Mouse (Mus musculus) neural tube, embryonic 11.5 days (tissue): ENCODE results near the gene Gm17349. TPM values are rescaled to one million over a fixed set of nuclear protein-coding genes. Genes with fewer than 3 reads are reported as not detected.
"Not testable (repeated sequence)": the region's sequence is repeated elsewhere in the genome, so short reads cannot be mapped to it uniquely, and the experiment has no call there.

Experiments
- ATAC-seq: fragments of 200-750 bp; cut with Nextera tagmentation; 2 replicates; pipeline ENCODE4 v1.8.0; 2017; ENCODE audit warnings: moderate number of reproducible peaks, mild to moderate bottlenecking, moderate TSS enrichment, moderate library complexity; ENCODE audit not compliant: insufficient read depth, low FRiP score, low TSS enrichment
- DNase-seq: peaks from one replicate; pipeline ENCODE4 v3.0.0-alpha.2; 2015; ENCODE audit warnings: low spot score
- H3K27ac ChIP-seq: fragments of 300-500 bp; sonication (generic); 2 replicates; pipeline ENCODE4 v1.5.1; 2014; ENCODE audit warnings: low read depth, mild to moderate bottlenecking, low read length
- H3K27me3 ChIP-seq: fragments of 300-500 bp; sonication (generic); 2 replicates; pipeline ENCODE4 v1.6.1; 2014; ENCODE audit warnings: mild to moderate bottlenecking, low read length, mixed read lengths; ENCODE audit not compliant: control insufficient read depth, insufficient read depth
- H3K36me3 ChIP-seq: fragments of 300-500 bp; sonication (generic); 2 replicates; pipeline ENCODE4 v1.6.1; 2014; ENCODE audit warnings: mild to moderate bottlenecking, low read length, moderate library complexity, mixed read lengths; ENCODE audit not compliant: control insufficient read depth, insufficient read depth
- H3K4me1 ChIP-seq: fragments of 300-500 bp; sonication (generic); 2 replicates; pipeline ENCODE4 v1.6.1; 2014; ENCODE audit warnings: low read length, mixed read lengths; ENCODE audit not compliant: control insufficient read depth, insufficient read depth
- H3K4me2 ChIP-seq: fragments of 300-500 bp; sonication (generic); 2 replicates; pipeline ENCODE4 v1.6.1; 2014; ENCODE audit warnings: low read depth, mild to moderate bottlenecking, moderate library complexity
- H3K4me3 ChIP-seq: fragments of 300-500 bp; sonication (generic); 2 replicates; pipeline ENCODE4 v1.5.1; 2014; ENCODE audit warnings: low read depth, low read length
- H3K9ac ChIP-seq: fragments of 300-500 bp; sonication (generic); 2 replicates; pipeline ENCODE4 v1.6.1; 2014; ENCODE audit warnings: mild to moderate bottlenecking, low read length
- H3K9me3 ChIP-seq: fragments of 300-500 bp; sonication (generic); 2 replicates; pipeline ENCODE4 v1.6.1; 2016; ENCODE audit warnings: low read length; ENCODE audit not compliant: control insufficient read depth
- WGBS: fragments of 180-500 bp; shearing (Covaris S2); extraction: QIAGEN DNeasy Blood & Tissue Kit; methylation state at CpG from one replicate; pipeline ENCODE4 v1.1.7; 2014; 5-methylcytosine and 5-hydroxymethylcytosine counted together
- polyA plus RNA-seq: library from polyadenylated mRNA; unstranded; fragments of >200 nt; fragmentation: Nextera tagmentation; extraction: Ambion mirVana; gene quantifications from 2 replicates; pipeline ENCODE4 v1.2.1, GENCODE M21; 2014

Gene Gm17349
- polyA plus RNA-seq, 1 experiment from 2014 or later, result not detected

DNA sequence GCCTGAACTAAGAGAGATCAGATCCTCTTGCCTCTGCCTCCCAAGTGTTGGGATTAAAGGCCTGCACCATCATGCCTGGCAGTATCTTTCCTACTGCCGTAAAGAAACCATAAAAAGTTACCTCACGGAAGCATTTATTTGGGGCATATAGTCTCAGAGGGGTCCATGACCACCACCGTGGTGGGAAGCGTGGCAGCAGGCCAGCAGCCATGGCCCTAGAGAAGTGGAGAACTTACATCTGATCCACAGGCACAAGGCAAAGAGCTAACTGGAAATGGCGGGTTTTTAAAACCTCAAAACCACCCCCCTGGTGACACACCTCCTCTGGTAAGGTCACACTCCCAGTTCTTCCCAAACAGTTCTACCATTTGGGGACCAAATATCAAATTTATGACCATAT, 22.9 kb upstream of the Gm17349 start:
- H3K36me3 ChIP-seq, result peaks cover 13% of the 10 kb centered on the region
- 92% methylated on average over 5 of the region's 5 CpGs for WGBS
- no peak for DNase-seq

DNA sequence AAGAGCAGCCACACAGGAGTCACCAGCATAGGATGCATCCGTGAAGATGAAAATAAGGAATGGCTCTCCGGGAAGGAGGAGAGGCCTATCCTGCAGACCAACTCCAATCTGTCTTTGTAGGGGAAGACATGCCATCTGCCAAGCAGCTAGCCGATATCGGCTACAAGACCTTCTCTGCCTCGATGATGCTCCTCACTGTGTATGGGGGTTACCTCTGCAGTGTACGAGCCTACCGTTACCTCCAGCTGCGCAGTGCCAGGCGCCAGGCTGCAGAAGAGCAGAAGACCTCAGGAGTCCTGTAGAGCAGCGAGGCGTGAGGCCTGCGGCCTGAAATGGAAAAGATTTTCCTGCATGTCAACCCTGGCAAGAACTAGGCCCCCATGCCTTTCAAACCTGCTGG, 22.2 kb upstream of the Gm17349 start:
- H3K9ac ChIP-seq, result no peak overlapping the region
- H3K36me3 ChIP-seq, result peaks cover 13% of the 10 kb centered on the region
- no peak overlapping the region for H3K27ac ChIP-seq
- WGBS, result 95% methylated on average over 12 of the region's 12 CpGs
- no peaks in the 10 kb centered on the region for H3K9me3 ChIP-seq
- H3K4me3 ChIP-seq, result no peak overlapping the region
- H3K4me2 ChIP-seq, result no peak overlapping the region
- no peak for ATAC-seq
- H3K4me1 ChIP-seq, result peaks cover 17% of the 10 kb centered on the region
- DNase-seq, result no peak
- no peaks in the 10 kb centered on the region for H3K27me3 ChIP-seq

More for the DNA sequence above, 22.9 kb upstream of the Gm17349 start:
- Histone ChIP-seq H3K27ac (no peak overlapping the region), H3K27me3 (no peaks in the 10 kb centered on the region), H3K9me3 (no peaks in the 10 kb centered on the region), H3K4me2 (no peak overlapping the region), H3K4me1 (peaks cover 17% of the 10 kb centered on the region), H3K9ac (no peak overlapping the region), H3K4me3 (no peak overlapping the region)
- ATAC-seq, result no peak

DNA sequence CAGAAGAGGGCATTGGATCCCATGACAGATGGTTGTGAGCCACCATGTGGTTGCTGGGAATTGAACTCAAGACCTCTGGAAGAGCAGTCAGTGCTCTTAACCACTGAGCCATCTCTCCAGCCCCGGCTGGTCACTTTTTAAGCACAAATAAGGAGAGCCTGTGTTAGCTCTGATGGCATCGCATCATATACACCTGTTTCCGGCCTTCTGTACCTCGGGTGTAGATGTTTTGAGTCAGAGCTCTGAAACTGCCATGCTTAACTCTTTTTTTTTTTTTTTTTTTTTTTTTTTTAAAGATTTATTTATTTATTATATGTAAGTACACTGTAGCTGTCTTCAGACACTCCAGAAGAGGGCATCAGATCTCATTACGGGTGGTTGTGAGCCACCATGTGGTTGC, 21.7 kb upstream of the Gm17349 start:
- ATAC-seq, H3K9ac ChIP-seq, H3K27me3 ChIP-seq, H3K4me2 ChIP-seq, DNase-seq, H3K9me3 ChIP-seq, H3K4me3 ChIP-seq, H3K27ac ChIP-seq: not testable (repeated sequence)
- WGBS, result 89% methylated on average over 4 of the region's 5 CpGs
- H3K36me3 ChIP-seq, result peaks cover 13% of the 10 kb centered on the region
- peaks cover 17% of the 10 kb centered on the region for H3K4me1 ChIP-seq

DNA sequence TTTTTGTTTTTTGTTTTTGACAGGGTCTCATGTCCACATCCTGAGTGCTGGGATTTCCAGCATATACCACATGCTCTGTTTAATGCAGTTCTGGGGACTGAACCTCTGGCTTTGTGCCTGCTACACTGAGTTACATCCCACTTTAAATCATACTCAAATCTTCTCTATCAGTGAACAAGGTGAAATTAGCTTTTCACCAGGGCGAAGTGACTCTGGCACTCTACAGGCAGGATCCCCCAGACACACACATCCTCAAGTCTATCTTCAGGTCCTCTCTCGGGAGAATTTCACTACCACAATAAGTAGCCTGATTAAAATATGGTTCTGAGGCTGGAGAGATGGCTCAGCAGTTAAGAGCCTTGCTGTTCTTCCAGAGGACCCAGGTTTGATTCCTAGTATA, 21.3 kb upstream of the Gm17349 start:
- Histone ChIP-seq H3K4me2 (peak overlapping the region; percentile 83), H3K36me3 (peaks cover 13% of the 10 kb centered on the region), H3K9ac (peak overlapping the region; percentile 72), H3K27ac (no peak overlapping the region), H3K4me3 (peak overlapping the region; percentile 75), H3K27me3 (no peaks in the 10 kb centered on the region), H3K9me3 (no peaks in the 10 kb centered on the region), H3K4me1 (peaks cover 17% of the 10 kb centered on the region)
- WGBS, result 88% methylated on average over 2 of the region's 2 CpGs
- DNase-seq (no peak), ATAC-seq (no peak)

DNA sequence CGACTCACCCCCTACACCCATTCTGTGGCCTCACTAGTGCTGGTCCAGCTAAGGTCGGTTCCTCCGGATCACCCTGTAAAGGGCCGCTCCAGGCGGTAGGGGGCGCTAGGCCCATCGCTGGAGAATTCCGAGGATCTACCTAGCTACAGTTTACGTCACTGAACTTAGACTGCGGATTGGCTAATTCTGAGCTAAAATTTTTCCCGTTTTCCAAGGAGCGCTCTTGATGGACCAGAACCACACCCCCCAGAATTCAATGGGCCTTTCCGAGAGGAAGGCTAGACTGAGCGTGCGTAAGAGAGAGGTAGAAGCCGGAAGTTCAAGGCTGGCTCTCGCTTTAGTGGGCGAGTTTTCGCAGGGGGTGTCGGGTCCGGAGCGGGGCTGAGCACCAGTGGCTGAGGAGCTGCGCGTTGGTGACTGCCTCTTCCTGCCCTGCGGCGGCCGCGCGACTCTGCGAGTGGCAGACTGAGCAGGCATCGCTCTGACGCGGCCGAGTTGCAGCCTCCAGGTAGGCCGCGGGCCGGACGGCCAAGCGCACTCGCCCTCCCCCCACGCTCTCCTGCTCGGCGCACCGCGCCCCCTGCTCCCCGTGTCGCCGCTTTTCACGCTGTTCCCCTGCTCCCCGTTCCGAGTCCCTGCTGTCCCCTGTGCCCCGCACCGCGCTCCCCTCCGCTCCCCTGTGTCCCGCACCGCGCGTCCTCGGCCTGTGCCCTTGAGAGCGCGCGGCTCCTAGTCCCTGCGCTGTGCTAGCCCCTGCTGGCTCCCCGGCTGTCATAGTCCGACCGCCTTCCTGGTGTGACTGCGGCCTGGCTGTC, 20.3 kb upstream of the Gm17349 start, which contains the start of gene Cox14:
TSS of gene Cox14 (plus strand) at position 278 of the 815 bp plus-strand sequence.
- H3K27ac ChIP-seq, result peak within 1 kb of the TSS; percentile 90
- H3K36me3 ChIP-seq, result peaks cover 14% of the 10 kb centered on the region
- no peaks in the 10 kb centered on the region for H3K9me3 ChIP-seq
- H3K4me1 ChIP-seq, result peaks cover 17% of the 10 kb centered on the region
- peak within 1 kb of the TSS; percentile 75 for H3K4me3 ChIP-seq
- no peaks in the 10 kb centered on the region for H3K27me3 ChIP-seq
- peak; percentile 94 for DNase-seq
- WGBS, result under 1% methylated on average over 61 of the region's 68 CpGs
- peak within 1 kb of the TSS; percentile 83 for H3K4me2 ChIP-seq
- peak within 1 kb of the TSS; percentile 72 for H3K9ac ChIP-seq
- ATAC-seq, result peak; percentile 90

DNA sequence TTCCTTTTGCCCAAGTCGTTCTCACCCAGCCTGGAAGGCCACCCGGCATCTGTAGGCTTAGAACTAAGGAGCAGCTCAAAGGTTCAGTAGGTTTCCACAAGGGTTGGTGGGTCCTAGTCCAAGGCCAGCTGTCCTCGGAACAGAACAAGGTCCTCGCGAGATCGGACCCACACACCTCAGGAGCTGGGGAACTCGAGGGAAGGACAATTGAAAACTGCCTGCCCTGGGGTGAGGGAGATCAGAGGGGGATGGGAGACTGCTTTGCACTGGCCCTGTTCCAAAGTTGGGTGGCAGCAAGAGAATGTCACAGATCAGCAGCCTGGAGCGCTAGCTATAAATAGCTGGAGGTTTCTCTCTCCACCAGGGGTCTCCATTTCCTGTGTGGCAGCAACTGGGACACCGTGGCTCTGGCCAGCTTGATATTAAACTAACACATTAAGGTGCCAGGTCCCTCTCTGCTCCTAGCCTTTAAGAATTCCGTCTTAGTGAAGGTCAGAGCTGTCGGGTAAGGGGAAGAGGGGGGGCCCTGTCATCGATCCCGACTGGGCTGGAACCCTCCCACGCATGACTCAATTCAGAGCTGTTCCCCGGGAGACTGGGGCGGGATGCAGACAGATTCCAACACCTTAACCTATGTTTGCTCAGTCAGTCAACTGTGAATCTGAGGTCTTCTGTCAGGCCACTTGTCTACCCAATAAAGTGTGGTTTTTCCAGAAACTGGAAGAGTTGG, 19.2 kb upstream of the Gm17349 start:
- Histone ChIP-seq H3K4me2 (peak overlapping the region; percentile 44), H3K4me1 (peaks cover 17% of the 10 kb centered on the region), H3K9ac (peak overlapping the region; percentile 18; the same call in 1 of the 2 replicates), H3K36me3 (peaks cover 15% of the 10 kb centered on the region), H3K4me3 (peak overlapping the region; percentile 75; the same call in 1 of the 2 replicates), H3K27me3 (no peaks in the 10 kb centered on the region), H3K27ac (peak overlapping the region; percentile 53; the same call in 1 of the 2 replicates), H3K9me3 (no peaks in the 10 kb centered on the region)
- DNase-seq (peak; percentile 72), ATAC-seq (peak; percentile 40; the same call in 1 of the 2 replicates)
- 14% methylated on average over 16 of the region's 16 CpGs for WGBS

DNA sequence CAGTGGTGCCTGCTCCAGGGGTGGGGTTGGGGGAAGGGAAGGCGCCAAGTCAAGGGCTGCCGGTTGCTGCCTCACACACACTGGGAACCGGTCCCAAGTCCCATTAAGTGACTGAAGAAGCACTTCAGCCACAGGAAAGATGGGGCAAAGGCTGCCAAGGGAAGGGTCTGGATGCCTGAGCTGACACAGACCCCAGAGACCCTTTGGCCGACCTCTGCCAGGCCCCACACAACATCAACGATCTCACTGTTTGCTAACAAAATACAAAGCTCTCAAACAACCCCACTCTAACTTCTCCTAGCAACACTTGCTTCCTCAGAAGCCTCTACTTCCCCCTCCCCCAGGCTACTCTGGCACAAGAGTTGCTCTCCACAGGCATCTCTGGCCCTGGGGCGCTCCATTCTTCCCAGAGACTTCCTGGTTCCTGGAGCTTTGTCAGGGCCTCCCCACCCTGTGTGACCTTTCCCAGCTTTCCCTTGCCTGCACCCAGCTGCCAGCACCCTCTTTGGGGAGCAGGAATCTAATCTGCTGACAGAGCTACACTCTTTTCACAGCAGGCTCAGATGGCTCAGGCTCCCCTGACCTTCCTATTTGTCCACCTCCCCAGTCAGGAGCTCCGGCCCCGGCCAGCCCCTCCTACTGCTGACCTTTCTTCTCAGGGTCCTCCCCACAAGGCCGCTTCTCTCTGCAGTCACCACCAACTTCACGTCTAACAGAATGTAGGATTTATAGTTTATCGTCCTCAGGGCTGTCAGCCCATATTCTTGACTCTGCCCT, 18.4 kb upstream of the Gm17349 start:
- Histone ChIP-seq H3K4me1 (peaks cover 17% of the 10 kb centered on the region), H3K27me3 (no peaks in the 10 kb centered on the region), H3K36me3 (peaks cover 11% of the 10 kb centered on the region), H3K9ac (peak overlapping the region; percentile 18; the same call in 1 of the 2 replicates), H3K4me3 (no peak overlapping the region), H3K27ac (peak overlapping the region; percentile 53; the same call in 1 of the 2 replicates), H3K9me3 (no peaks in the 10 kb centered on the region), H3K4me2 (no peak overlapping the region)
- 17% methylated on average over 11 of the region's 11 CpGs for WGBS
- DNase-seq (no peak), ATAC-seq (no peak)

DNA sequence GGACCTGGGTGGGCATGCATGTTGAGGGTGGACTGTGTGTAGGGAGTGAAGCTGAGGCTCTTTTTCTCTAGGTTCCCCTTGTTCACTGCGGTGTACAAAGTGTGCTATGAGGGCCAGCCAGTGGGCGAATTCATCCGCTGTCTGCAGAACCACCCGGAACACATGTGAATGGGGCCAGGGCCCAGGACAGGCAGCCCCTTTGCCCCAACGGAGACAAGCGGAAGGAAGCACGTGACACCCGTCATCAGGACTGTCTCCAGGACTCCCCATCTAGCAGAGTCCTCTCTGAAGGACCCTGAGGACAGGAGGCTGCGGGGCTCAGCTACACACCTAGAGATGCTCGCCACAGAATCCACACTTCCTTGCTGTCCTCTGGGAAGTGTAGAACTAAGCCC, 17.8 kb upstream of the Gm17349 start:
- peaks cover 8% of the 10 kb centered on the region for H3K36me3 ChIP-seq
- WGBS, result 68% methylated on average over 10 of the region's 10 CpGs
- H3K4me1 ChIP-seq, result peaks cover 17% of the 10 kb centered on the region
- DNase-seq, result no peak
- no peaks in the 10 kb centered on the region for H3K9me3 ChIP-seq
- H3K4me2 ChIP-seq, result no peak overlapping the region
- no peak overlapping the region for H3K9ac ChIP-seq
- ATAC-seq, result no peak
- H3K27ac ChIP-seq, result 0 out of 2 replicates have a peak overlapping the region, but pooled peaks have one; percentile 53
- H3K27me3 ChIP-seq, result no peaks in the 10 kb centered on the region
- no peak overlapping the region for H3K4me3 ChIP-seq
